Mouse (Mus musculus) heart, postnatal 36 days (tissue): ENCODE measurements around the gene Dnm1. TPM values are rescaled to one million over a fixed set of nuclear protein-coding genes. Genes with fewer than 3 reads are reported as not detected.

Experiments used
- DNase-seq, 2 experiments: peaks; one replicate each; pipeline ENCODE4 v3.0.0; 2021 to 2022
- intact Hi-C: fragments of 180-260 bp; cut with DNase I; formaldehyde crosslinking; loops from one replicate; pipeline ENCODE4 v1.15.1; 2025
- microRNA-seq, 2 experiments: library from miRNA; unstranded; fragments of <30 nt; microRNA quantifications; one replicate each; pipeline ENCODE4 v1.2.0; 2021; ENCODE audit warnings: borderline number of aligned reads in 2 of 2
- total RNA-seq, 2 experiments: library from RNA; stranded (reverse); gene quantifications; 2 replicates each; pipeline ENCODE4 v1.2.3; 2021

Gene Dnm1
- total RNA-seq, 2 experiments from 2014 or later = 4.0 TPM

- DNase-seq = peak; percentile 62 to 64
- intact Hi-C loops = no loop called here
These were observed 58.8 kb downstream of the Dnm1 start for GRCm38 (mm10) chr2:32294348-32294747.

GRCm38 (mm10) chr2:32289578-32289977 is 63.6 kb downstream of the Dnm1 start:
- intact Hi-C loops = no loop called here
- DNase-seq = no peak

- no peak for DNase-seq
- intact Hi-C loops = no loop called here
These were observed 64.7 kb downstream of the Dnm1 start for GRCm38 (mm10) chr2:32288371-32288931.

GRCm38 (mm10) chr2:32287923-32288367 is 65.2 kb downstream of the Dnm1 start, which contains the start of gene Swi5:
Swi5 (minus strand) TSS chr2:32288075.
- intact Hi-C loops = no loop called here
- peak; percentile 95 to 97 for DNase-seq

GRCm38 (mm10) chr2:32287334-32287840 is 65.8 kb downstream of the Dnm1 start, which contains the start of gene Golga2:
Golga2 (plus strand) TSS chr2:32287384.
- DNase-seq = no peak
- intact Hi-C loops = no loop called here

- intact Hi-C loops = loop anchor here (2.0 kb wide), 1 partner anchor 23 kb away; the partner anchor contains the start of gene Uck1
- no peak for DNase-seq
These were observed 69.2 kb downstream of the Dnm1 start for GRCm38 (mm10) chr2:32283986-32284385.

GRCm38 (mm10) chr2:32282727-32283126 is 70.4 kb downstream of the Dnm1 start:
- intact Hi-C loops = loop anchor here (2.0 kb wide), 1 partner anchor 22 kb away; the partner anchor contains the start of gene Uck1
- peak; percentile 49 to 50 for DNase-seq

GRCm38 (mm10) chr2:32282289-32282688 is 70.8 kb downstream of the Dnm1 start:
- intact Hi-C loops = loop anchor here (2.0 kb wide), 1 partner anchor 21 kb away; the partner anchor contains the start of gene Uck1
- DNase-seq = no peak

- DNase-seq = no peak
- intact Hi-C loops = no loop called here
These were observed 77.3 kb downstream of the Dnm1 start for GRCm38 (mm10) chr2:32275823-32276222.

GRCm38 (mm10) chr2:32260635-32261034 is 92.5 kb downstream of the Dnm1 start:
- intact Hi-C loops = loop anchor here (2.0 kb wide), 1 partner anchor 22 kb away; no protein-coding TSS in a partner anchor
- peak; percentile 36 to 47 for DNase-seq

GRCm38 (mm10) chr2:32259657-32260417 is 93.3 kb downstream of the Dnm1 start, which contains the start of gene Uck1:
Uck1 (minus strand) TSS chr2:32260159.
- intact Hi-C loops = loop anchor here (2.0 kb wide), 2 partner anchors 23 kb away; partner anchors contain the start of gene Pomt1
- peak; percentile 85 to 88 for DNase-seq

- intact Hi-C loops = loop anchor here (2.0 kb wide), 1 partner anchor 22 kb away; the partner anchor contains the start of gene Pomt1
- no peak for DNase-seq
These were observed 94.1 kb downstream of the Dnm1 start for GRCm38 (mm10) chr2:32258887-32259533.

Small RNAs within 50 kb of the gene (microRNA-seq; reads per million reads assigned to microRNA genes)
- gene Gm23363 = 0 reads per million in 2 experiments
- 5.4 to 47.7 reads per million in 2 experiments for gene Mir199b

Other genes with a start within 250 kb of the Dnm1 start
- 10 to 100 TPM; 75.5 to 80.0 TPM for gene Prrc2b, start 202.3 kb downstream of the Dnm1 start, total RNA-seq
- gene Pomt1, start 116.7 kb downstream of the Dnm1 start, total RNA-seq = 10 to 100 TPM; 13.7 to 14.3 TPM
- 10 to 100 TPM; 22.9 to 24.1 TPM for gene Uck1, start 93.2 kb downstream of the Dnm1 start, total RNA-seq
- 10 to 100 TPM; 74.5 to 78.2 TPM for gene Golga2, start 66.0 kb downstream of the Dnm1 start, total RNA-seq
- gene Swi5, start 65.3 kb downstream of the Dnm1 start, total RNA-seq = 100 to 1,000 TPM; 188 to 208 TPM
- gene Ciz1, start 1.0 kb downstream of the Dnm1 start, total RNA-seq = 10 to 100 TPM; 25.0 to 33.3 TPM
- gene 1110008P14Rik, start 28.6 kb upstream of the Dnm1 start, total RNA-seq = 10 to 100 TPM; 43.9 to 44.3 TPM
- gene Lcn2, start 34.9 kb upstream of the Dnm1 start, total RNA-seq = 1 to 10 TPM; 3.1 to 7.0 TPM
- gene Ptges2, start 42.6 kb upstream of the Dnm1 start, total RNA-seq = 10 to 100 TPM; 69.9 to 70.6 TPM
- 1 to 10 TPM; 3.1 to 3.8 TPM for gene Naif1, start 97.1 kb upstream of the Dnm1 start, total RNA-seq
- gene Slc25a25, start 98.1 kb upstream of the Dnm1 start, total RNA-seq = 10 to 100 TPM in 1 of 2 experiments, 1 to 10 TPM in 1; 4.8 to 12.4 TPM
- gene Fam102a, start 182.0 kb upstream of the Dnm1 start, total RNA-seq = 10 to 100 TPM in 1 of 2 experiments, 1 to 10 TPM in 1; 8.9 to 10.6 TPM
- gene Dpm2, start 217.5 kb upstream of the Dnm1 start, total RNA-seq = 10 to 100 TPM; 17.9 to 21.3 TPM
- under 1 TPM in 1 of 2 experiments, not detected in 1; 0.43 TPM for gene Pip5kl1, start 221.5 kb upstream of the Dnm1 start, total RNA-seq
- gene 9430097D07Rik, start 222.3 kb upstream of the Dnm1 start, total RNA-seq = not detected
- gene St6galnac4, start 233.8 kb upstream of the Dnm1 start, total RNA-seq = 10 to 100 TPM; 18.7 to 21.7 TPM
- gene St6galnac6, start 246.4 kb upstream of the Dnm1 start, total RNA-seq = 100 to 1,000 TPM; 108 to 116 TPM